Mouse (Mus musculus) CH12.LX (cell line): Measurements from ENCODE around the gene Limd1. TPM values are rescaled to one million over a fixed set of nuclear protein-coding genes. Genes with fewer than 3 reads are reported as not detected.

Experiments used
- DNase-seq: peaks from one replicate; pipeline ENCODE4 v3.0.0-alpha.2; 2013; ENCODE audit errors: extremely low read depth
- H3K27ac ChIP-seq: 2 replicates; pipeline ENCODE4 v1.5.1; 2012; ENCODE audit warnings: low read depth, mild to moderate bottlenecking, control low read depth, moderate library complexity; ENCODE audit not compliant: insufficient read depth
- H3K27me3 ChIP-seq: replicated peaks from 2 replicates; pipeline ENCODE3; 2012; ENCODE audit warnings: inconsistent platforms
- H3K36me3 ChIP-seq, 2 experiments: replicated peaks in 1 of 2; 2 replicates each; pipeline versions ENCODE3 to v1.6.1; 2012; ENCODE audit warnings: inconsistent platforms in 1 of 2, low read length in 1 of 2, mild to moderate bottlenecking in 1 of 2, mixed read lengths in 1 of 2, moderate library complexity in 1 of 2; ENCODE audit not compliant: control insufficient read depth in 1 of 2, insufficient read depth in 1 of 2
- H3K4me1 ChIP-seq, 2 experiments: 2 replicates each; pipeline ENCODE4 v1.6.1; 2012; ENCODE audit warnings: inconsistent platforms in 1 of 2, moderate library complexity in 1 of 2; ENCODE audit not compliant: insufficient read depth in 2 of 2, control insufficient read depth in 1 of 2
- H3K4me2 ChIP-seq: 2 replicates; pipeline ENCODE4 v1.6.1; 2012; ENCODE audit warnings: low read depth, mild to moderate bottlenecking, control low read depth; ENCODE audit not compliant: poor library complexity, insufficient read depth, severe bottlenecking
- H3K4me3 ChIP-seq, 3 experiments: fragments of 150-350 bp in 1 of 3; sonication (generic) in 1 of 3; replicated peaks in 1 of 3; 2 replicates each; pipeline versions ENCODE3 to v1.5.1; 2011 to 2012; ENCODE audit warnings: low read depth in 2 of 3, low read length in 2 of 3, mild to moderate bottlenecking in 2 of 3, moderate library complexity in 2 of 3, control low read depth in 1 of 3, improper control_type of control experiment in 1 of 3, inconsistent platforms in 1 of 3, mixed read lengths in 1 of 3; ENCODE audit not compliant: poor library complexity in 1 of 3
- H3K79me2 ChIP-seq: replicated peaks from 2 replicates; pipeline ENCODE4 v1.6.1; 2012; ENCODE audit warnings: mild to moderate bottlenecking, moderate library complexity; ENCODE audit not compliant: control insufficient read depth, poor library complexity, insufficient read depth, severe bottlenecking; ENCODE audit errors: extremely low read depth
- H3K9ac ChIP-seq: 2 replicates; pipeline ENCODE4 v1.6.1; 2012; ENCODE audit warnings: low read depth, mild to moderate bottlenecking, control low read depth, moderate library complexity; ENCODE audit not compliant: insufficient read depth
- H3K9me3 ChIP-seq: replicated peaks from 2 replicates; pipeline ENCODE3; 2012; ENCODE audit warnings: low read length, inconsistent platforms, mixed read lengths
- CHD1 ChIP-seq: IDR thresholded peaks from 2 replicates; pipeline ENCODE4 v1.6.1; 2012; ENCODE audit warnings: low read depth, low read length, improper control_type of control experiment, inconsistent platforms
- CHD2 ChIP-seq: IDR thresholded peaks from 2 replicates; pipeline ENCODE4 v1.6.1; 2011; ENCODE audit warnings: low read length, improper control_type of control experiment
- E2F4 ChIP-seq: IDR thresholded peaks from 2 replicates; pipeline ENCODE4 v1.6.1; 2011; ENCODE audit warnings: low read depth, low read length, improper control_type of control experiment; ENCODE audit not compliant: insufficient replicate concordance
- ELF1 ChIP-seq: IDR thresholded peaks from 2 replicates; pipeline ENCODE4 v1.6.1; 2014; ENCODE audit warnings: low read depth, mild to moderate bottlenecking, inconsistent platforms, low read length, improper control_type of control experiment
- JUN ChIP-seq: IDR thresholded peaks from 2 replicates; pipeline ENCODE4 v1.6.1; 2011; ENCODE audit warnings: low read depth, mild to moderate bottlenecking, low read length, improper control_type of control experiment, moderate library complexity; ENCODE audit not compliant: insufficient read depth
- JUND ChIP-seq: conservative IDR thresholded peaks from 2 replicates; pipeline ENCODE4 v1.6.1; 2011; ENCODE audit warnings: low read depth, low read length, improper control_type of control experiment
- MAX ChIP-seq: IDR thresholded peaks from 2 replicates; pipeline ENCODE4 v1.6.1; 2011; ENCODE audit warnings: low read length, improper control_type of control experiment
- MAZ ChIP-seq: IDR thresholded peaks from 2 replicates; pipeline ENCODE4 v1.6.1; 2012; ENCODE audit warnings: low read depth, mild to moderate bottlenecking, inconsistent platforms, low read length, improper control_type of control experiment, moderate library complexity
- NELFE ChIP-seq: IDR thresholded peaks from 2 replicates; pipeline ENCODE4 v1.6.1; 2011; ENCODE audit warnings: low read depth, low read length, improper control_type of control experiment
- NRF1 ChIP-seq: IDR thresholded peaks from 2 replicates; pipeline ENCODE4 v1.6.1; 2014; ENCODE audit warnings: low read depth, mild to moderate bottlenecking, inconsistent platforms, low read length, improper control_type of control experiment, moderate library complexity
- POLR2A ChIP-seq: IDR thresholded peaks from 2 replicates; pipeline ENCODE4 v1.6.1; 2011; ENCODE audit warnings: low read depth, mild to moderate bottlenecking, improper control_type of control experiment, low read length
- POLR2AphosphoS2 ChIP-seq: IDR thresholded peaks from 2 replicates; pipeline ENCODE4 v1.6.1; 2011; ENCODE audit warnings: low read depth, low read length, improper control_type of control experiment
- RAD21 ChIP-seq: IDR thresholded peaks from 2 replicates; pipeline ENCODE4 v1.6.1; 2011; ENCODE audit warnings: low read depth, mild to moderate bottlenecking, low read length, improper control_type of control experiment, moderate library complexity
- RCOR1 ChIP-seq: conservative IDR thresholded peaks from 2 replicates; pipeline ENCODE4 v1.6.1; 2012; ENCODE audit warnings: low read depth, mild to moderate bottlenecking, inconsistent platforms, low read length, improper control_type of control experiment
- SIN3A ChIP-seq: IDR thresholded peaks from 2 replicates; pipeline ENCODE4 v1.6.1; 2012; ENCODE audit warnings: low read length, improper control_type of control experiment, inconsistent platforms
- TCF12 ChIP-seq: IDR thresholded peaks from 2 replicates; pipeline ENCODE4 v1.6.1; 2014; ENCODE audit warnings: low read depth, mild to moderate bottlenecking, inconsistent platforms, low read length, improper control_type of control experiment
- UBTF ChIP-seq: IDR thresholded peaks from 2 replicates; pipeline ENCODE4 v1.6.1; 2012; ENCODE audit warnings: low read depth, mild to moderate bottlenecking, inconsistent platforms, low read length, improper control_type of control experiment, moderate library complexity
- USF1 ChIP-seq: IDR thresholded peaks from 2 replicates; pipeline ENCODE4 v1.6.1; 2014; ENCODE audit warnings: low read depth, mild to moderate bottlenecking, inconsistent platforms, low read length, improper control_type of control experiment
- ZMIZ1 ChIP-seq: IDR thresholded peaks from 2 replicates; pipeline ENCODE4 v1.6.1; 2012; ENCODE audit warnings: low read depth, mild to moderate bottlenecking, inconsistent platforms, low read length, improper control_type of control experiment
- dilution Hi-C: fragments of 300-500 bp; cut with MboI; formaldehyde crosslinking; loops from 2 replicates; pipeline ENCODE4 v1.14.3; 2020; ENCODE audit warnings: low sequenced_read_pairs; ENCODE audit not compliant: extremely low pct_unique_long_range_greater_than_20kb, extremely low pct_ligation_motif_present
- in situ Hi-C: fragments of 300-500 bp; cut with MboI; formaldehyde crosslinking; loops from 3 replicates; pipeline ENCODE4 v1.14.3; 2019; ENCODE audit warnings: low sequenced_read_pairs, low pct_ligation_motif_present, low pct_unique_long_range_greater_than_20kb, mixed read lengths
- polyA plus RNA-seq: library from polyadenylated mRNA; unstranded; fragments of >175 nt; gene quantifications from 2 replicates; pipeline ENCODE4 v1.2.1, GENCODE M21; 2012; ENCODE audit warnings: low read depth; ENCODE audit not compliant: insufficient read length
- total RNA-seq, 2 experiments: library from RNA; depleted of rRNA; stranded (reverse); fragments of 300-350 nt in 1 of 2; fragments of >200 nt in 1 of 2; gene quantifications; 2 replicates each; pipeline ENCODE4 v1.2.3; 2012 to 2014

Gene Limd1
- total and polyA plus RNA-seq, 3 experiments: 52.7 to 64.5 (median 60.5) TPM

- no peak for TF ChIP-seq USF1
- no peak for TF ChIP-seq UBTF
- TF ChIP-seq JUN: no peak
- no peak for TF ChIP-seq RCOR1
- TF ChIP-seq POLR2A: no peak
- TF ChIP-seq MAZ: no peak
- TF ChIP-seq NELFE: no peak
- no peak for TF ChIP-seq NRF1
- no peak for TF ChIP-seq CHD2
- TF ChIP-seq MAX: no peak
- TF ChIP-seq TCF12: no peak
- Histone ChIP-seq H3K4me1 (peaks cover 13 to 46% of the 10 kb centered on the region in 2 experiments), H3K9me3 (no peaks in the 10 kb centered on the region), H3K27ac (no peak overlapping the region), H3K36me3 (peaks cover 43 to 81% of the 10 kb centered on the region in 2 experiments), H3K4me2 (no peak overlapping the region), H3K9ac (no peak overlapping the region), H3K4me3 (no peak overlapping the region), H3K27me3 (no peaks in the 10 kb centered on the region), H3K79me2 (peaks cover 11% of the 10 kb centered on the region)
- dilution Hi-C loops (no loop called here), in situ Hi-C loops (no loop called here)
- DNase-seq: no peak
Observed at GRCm38 (mm10) chr9:123510926-123511325, 32.4 kb downstream of the Limd1 start.

DNA sequence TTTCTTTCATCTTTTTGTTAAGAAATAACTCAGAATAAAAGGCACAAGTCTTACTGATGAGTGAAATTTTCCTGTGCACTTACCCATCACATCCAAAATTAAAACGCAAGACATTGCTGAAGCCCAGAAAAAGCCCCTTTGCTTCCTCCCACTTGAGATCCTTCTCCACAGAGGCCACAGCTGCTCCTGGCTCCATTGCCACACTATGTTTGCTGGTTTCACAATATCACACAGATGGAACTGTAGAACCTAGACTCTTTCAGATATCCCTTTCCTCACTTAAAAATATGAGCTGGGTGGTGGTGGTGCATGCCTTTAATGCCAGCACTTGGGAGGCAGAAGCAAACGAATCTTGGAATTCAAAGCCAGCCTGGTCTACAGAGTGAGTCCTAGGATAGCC, 34.0 kb downstream of the Limd1 start:
- Histone ChIP-seq H3K36me3 (peaks cover 58 to 86% of the 10 kb centered on the region in 2 experiments), H3K9ac (no peak overlapping the region), H3K79me2 (peaks cover 6% of the 10 kb centered on the region), H3K9me3 (no peaks in the 10 kb centered on the region), H3K4me1 (peaks cover 13 to 33% of the 10 kb centered on the region in 2 experiments), H3K4me2 (no peak overlapping the region), H3K27me3 (no peaks in the 10 kb centered on the region), H3K27ac (no peak overlapping the region), H3K4me3 (no peak overlapping the region)
- TF ChIP-seq POLR2AphosphoS2 (no peak), CHD1 (no peak), E2F4 (no peak)
- dilution Hi-C loops: no loop called here
- no peak for DNase-seq
- in situ Hi-C loops: no loop called here

DNA sequence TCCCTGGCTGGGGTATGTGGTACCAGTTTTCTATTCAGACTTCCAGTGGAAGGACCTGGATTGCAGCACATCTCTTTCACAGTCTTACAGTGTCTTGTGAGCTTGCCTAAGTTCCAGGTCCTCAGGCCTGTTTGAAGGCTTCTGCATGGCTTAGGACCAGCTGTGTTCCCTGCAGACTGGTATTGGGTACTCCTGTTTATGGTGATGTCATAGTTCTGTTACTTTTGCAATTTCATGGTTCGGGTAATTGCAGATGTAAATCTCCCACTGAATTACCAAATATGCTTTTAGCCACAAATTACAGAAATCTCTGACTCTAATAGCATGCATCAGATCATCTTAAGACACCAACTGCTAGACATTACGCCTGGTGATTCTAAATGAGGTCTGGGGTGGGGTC, 36.6 kb downstream of the Limd1 start:
- peaks cover 3 to 10% of the 10 kb centered on the region in 2 experiments for H3K4me1 ChIP-seq
- in situ Hi-C loops (no loop called here), dilution Hi-C loops (no loop called here)
- no peak overlapping the region for H3K27ac ChIP-seq
- peaks cover under 1% of the 10 kb centered on the region; the same call in 1 of the 2 replicates for H3K79me2 ChIP-seq
- H3K4me3 ChIP-seq: no peak overlapping the region
- H3K9ac ChIP-seq: no peak overlapping the region
- TF ChIP-seq JUND (no peak), ELF1 (no peak), SIN3A (no peak), CHD1 (no peak), JUN (no peak), TCF12 (no peak), RAD21 (no peak), ZMIZ1 (no peak), CHD2 (no peak)
- no peak for DNase-seq
- no peaks in the 10 kb centered on the region for H3K27me3 ChIP-seq
- H3K9me3 ChIP-seq: no peaks in the 10 kb centered on the region
- H3K36me3 ChIP-seq: peaks cover 74 to 97% of the 10 kb centered on the region in 2 experiments
- no peak overlapping the region for H3K4me2 ChIP-seq
